Mouse (Mus musculus): ENCODE results near the gene Gatm.
A peak's percentile ranks its signal among the peaks of the same experiment; 100 is the strongest.

Gatm gene

GRCm38 (mm10) chr2:122610746-122611653 is at the start of gene Gatm:
Gene Gatm (minus strand): TSS chr2:122611303.
- DNase-seq: peak; percentile 86

DNA sequence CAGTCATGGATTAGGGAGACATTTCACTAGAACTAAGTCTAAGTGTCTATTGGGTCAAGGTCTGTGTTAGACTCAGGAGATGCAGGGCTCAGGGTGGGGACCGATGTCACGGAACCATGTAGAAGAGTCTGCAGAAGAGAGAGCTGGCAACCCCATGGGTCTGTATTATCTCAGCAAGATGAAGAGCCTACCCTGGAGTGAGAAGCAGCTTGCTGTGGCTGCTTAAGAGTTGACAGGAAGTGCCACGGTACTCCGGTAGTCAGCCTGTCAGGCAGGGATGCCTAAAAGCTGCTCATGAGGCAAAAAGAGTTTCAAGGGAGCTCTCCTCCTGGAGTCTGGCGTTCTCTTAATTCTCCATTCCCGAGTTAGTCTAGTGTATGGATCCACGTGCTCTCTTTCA is 48.7 kb upstream of the Gatm start:
- no peak for DNase-seq

GRCm38 (mm10) chr2:122657707-122658524 is 46.8 kb upstream of the Gatm start:
- DNase-seq: no peak

- DNase-seq: no peak
Measured at GRCm38 (mm10) chr2:122656767-122657166, 45.7 kb upstream of the Gatm start.

- DNase-seq: no peak
Measured at GRCm38 (mm10) chr2:122656052-122656451, 44.9 kb upstream of the Gatm start.

GRCm38 (mm10) chr2:122652096-122653084 is 41.3 kb upstream of the Gatm start:
- peak; percentile 45 for DNase-seq

DNA sequence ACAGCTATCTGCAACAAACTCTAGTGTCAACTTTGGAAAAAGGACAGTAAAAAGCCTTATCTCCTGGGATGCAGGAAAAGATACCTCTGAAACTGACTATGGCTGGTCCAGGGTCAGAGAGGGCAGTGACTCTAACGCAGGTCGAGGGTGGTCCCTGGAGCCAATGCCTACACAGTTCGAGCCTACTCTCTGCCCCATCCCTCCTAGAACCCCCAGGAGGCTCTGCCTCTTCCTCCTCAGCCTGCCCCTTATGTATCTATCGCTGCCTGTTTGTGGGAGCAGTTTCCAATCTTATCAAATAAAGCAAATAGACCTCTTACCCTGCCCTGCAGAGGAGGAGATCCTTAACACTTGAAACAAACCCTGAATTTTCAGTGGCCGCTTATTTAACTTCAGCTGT is 27.6 kb upstream of the Gatm start:
- DNase-seq: no peak

DNA sequence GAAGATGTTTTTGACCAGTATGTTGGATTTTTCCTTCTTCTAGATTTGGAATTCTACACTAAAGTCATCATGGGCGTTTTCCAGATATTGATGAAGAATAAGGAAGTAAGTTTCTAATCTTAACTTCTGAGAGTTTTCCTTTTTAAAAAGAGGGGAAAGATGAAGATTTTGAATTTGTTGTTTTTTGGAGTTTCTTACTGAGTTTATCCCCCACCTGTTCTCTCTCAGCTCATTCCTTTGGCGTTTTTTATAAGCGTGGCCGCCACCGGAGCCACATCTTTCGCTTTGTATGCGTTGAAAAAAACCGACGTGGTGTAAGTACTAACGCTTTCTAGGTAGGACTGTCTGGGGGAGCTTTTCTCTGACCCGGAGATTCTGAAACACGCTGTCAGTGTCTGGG is 26.9 kb upstream of the Gatm start:
- DNase-seq: no peak

GRCm38 (mm10) chr2:122637526-122637997 is 26.5 kb upstream of the Gatm start:
- peak; percentile 78 for DNase-seq

DNA sequence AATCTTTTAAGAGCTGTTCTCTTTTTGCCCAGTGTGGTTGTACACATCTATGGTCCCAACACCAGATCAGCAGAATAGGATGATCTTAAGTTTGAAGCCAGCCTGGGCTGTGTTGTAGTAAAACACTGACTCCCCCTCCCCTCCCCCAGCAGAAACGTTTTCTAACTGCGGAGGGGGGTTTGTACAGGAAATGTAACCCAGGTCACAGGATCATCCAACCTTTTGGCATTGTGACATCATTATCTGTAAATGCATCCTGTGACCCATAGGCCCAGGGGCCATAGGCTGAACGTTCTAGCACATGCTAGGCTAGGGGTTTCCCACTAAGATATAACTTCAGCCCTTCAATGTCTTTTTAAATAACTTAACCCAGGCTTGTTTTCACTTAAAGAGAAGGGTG is 25.6 kb upstream of the Gatm start, which contains the start of gene AA467197:
TSS of gene AA467197 (plus strand) at position 301 of the 400 bp plus-strand sequence.
- no peak for DNase-seq

DNA sequence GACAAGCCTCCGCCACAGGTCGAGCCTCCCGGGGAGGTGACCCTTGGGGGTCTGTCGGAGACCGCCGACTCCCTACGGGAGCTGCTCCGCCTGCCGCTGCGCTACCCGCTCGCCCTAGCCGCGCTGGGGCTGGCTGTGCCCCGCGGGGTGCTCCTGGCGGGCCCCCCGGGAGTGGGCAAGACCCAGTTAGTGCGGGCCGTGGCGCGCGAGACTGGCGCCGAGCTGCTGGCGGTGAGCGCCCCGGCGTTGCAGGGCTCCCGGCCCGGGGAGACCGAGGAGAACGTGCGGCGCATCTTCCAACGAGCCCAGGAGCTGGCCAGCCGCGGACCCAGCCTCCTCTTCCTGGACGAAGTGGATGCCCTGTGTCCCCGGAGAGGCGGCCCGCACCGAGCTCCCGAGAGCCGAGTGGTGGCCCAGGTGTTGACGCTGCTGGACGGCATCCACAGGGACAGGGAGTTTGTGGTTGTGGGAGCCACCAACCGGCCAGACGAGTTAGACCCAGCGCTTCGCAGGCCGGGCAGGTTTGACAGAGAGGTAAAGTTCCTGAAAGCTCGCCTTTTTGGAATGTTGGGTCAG is 20.2 kb upstream of the Gatm start:
- peak; percentile 72 for DNase-seq

GRCm38 (mm10) chr2:122630465-122631225 is 19.5 kb upstream of the Gatm start:
- peak; percentile 94 for DNase-seq

DNA sequence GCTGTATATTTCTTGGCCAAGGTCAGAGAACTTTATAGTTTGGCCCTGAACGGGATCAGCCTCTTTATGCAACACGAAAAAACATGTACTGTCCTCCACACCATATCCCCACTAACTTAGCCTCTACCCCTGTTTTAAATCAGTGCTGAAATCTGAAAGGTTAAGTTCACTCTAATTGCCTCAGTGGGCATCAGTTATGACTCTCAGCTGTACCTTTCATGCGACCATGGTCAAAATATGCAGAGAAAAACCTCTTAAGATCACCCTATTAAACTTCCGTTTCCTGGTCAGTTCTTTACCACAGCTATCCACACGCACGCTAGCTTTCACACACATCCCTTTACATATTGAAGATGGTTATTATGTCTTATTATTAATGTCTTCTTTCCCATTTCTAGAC is 18.8 kb upstream of the Gatm start:
- DNase-seq: no peak

DNA sequence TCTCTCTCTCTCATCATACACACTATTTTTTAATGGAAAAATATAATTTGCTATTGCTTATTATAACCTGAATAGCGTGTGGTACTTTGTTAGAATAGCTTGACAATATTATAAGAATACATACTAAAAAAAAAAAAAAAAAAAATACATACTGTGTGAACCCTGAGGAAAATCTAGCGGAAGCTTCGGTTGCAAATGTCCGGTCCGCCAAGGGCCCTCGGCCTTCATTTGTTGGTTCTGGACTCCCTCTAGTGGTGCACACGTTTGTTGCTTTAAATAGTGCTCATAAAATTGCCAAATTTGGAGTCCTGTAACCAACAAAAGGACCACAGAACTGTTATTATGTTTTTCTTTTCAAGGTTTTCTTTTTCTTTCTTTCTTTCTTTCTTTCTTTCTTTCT is 17.9 kb upstream of the Gatm start:
- DNase-seq: peak; percentile 90

GRCm38 (mm10) chr2:122625930-122626329 is 14.8 kb upstream of the Gatm start:
- DNase-seq: no peak

GRCm38 (mm10) chr2:122621337-122622110 is 10.4 kb upstream of the Gatm start:
- DNase-seq: no peak

GRCm38 (mm10) chr2:122618719-122619118 is 7.6 kb upstream of the Gatm start:
- no peak for DNase-seq

- no peak for DNase-seq
Measured at GRCm38 (mm10) chr2:122617792-122618191, 6.7 kb upstream of the Gatm start.

GRCm38 (mm10) chr2:122616237-122616636 is 5.1 kb upstream of the Gatm start:
- DNase-seq: no peak

GRCm38 (mm10) chr2:122611654-122611973 is 511 bp upstream of the Gatm start:
- DNase-seq: no peak

GRCm38 (mm10) chr2:122608820-122609219 is 2.3 kb downstream of the Gatm start:
- no peak for DNase-seq

Measured in kidney, postnatal 14 days (tissue).